Mouse (Mus musculus): ENCODE measurements around the gene Nfkbiz. TPM values are rescaled to one million over a fixed set of nuclear protein-coding genes. Genes with fewer than 3 reads are reported as not detected.

Nfkbiz gene
- polyA plus RNA-seq, 1 experiment from 2014 or later: 16.0 TPM

DNA sequence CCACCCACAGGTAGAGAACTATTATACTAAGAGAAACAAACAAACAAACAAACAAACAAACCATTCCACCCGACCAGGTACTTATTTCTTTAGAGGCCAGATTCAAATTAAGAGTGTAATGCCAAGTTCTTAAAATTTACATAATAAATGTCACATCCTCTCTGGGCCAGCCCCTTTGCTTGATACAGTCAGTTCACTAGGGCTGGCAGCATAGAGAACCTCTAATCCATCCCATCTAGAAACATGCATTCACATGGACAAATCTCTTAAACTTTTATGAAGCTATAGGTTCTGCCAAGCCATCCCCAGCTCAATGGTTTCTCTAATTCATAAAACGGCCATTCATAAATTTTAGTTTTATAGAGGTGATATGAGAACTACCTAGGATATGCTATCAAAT, 1.5 kb downstream of the Nfkbiz start:
- H3K4me1 ChIP-seq (ENCODE audit: insufficient read depth, low read depth, low read length): peaks cover 3% of the 10 kb centered on the region; the same call in 1 of the 2 replicates
- no peaks in the 10 kb centered on the region for H3K36me3 ChIP-seq (ENCODE audit: insufficient read depth, low read length)
- no peak for TF ChIP-seq CTCF (IDR thresholded peaks at IDR 0.05)
- H3K4me3 ChIP-seq (ENCODE audit: low read depth, low read length): no peak overlapping the region
- H3K27me3 ChIP-seq (replicated peaks; ENCODE audit: insufficient read depth, low read length): no peaks in the 10 kb centered on the region
- no peak for DNase-seq (ENCODE audit: low spot score)
- 75% methylated on average over 2 of the region's 2 CpGs for WGBS
- no peak overlapping the region for H3K4me2 ChIP-seq (replicated peaks; ENCODE audit: low read depth, low read length)
- no peaks in the 10 kb centered on the region for H3K9me3 ChIP-seq (ENCODE audit: low read length)
- H3K9ac ChIP-seq (replicated peaks; ENCODE audit: low read depth): no peak overlapping the region
- no peak for ATAC-seq
- H3K27ac ChIP-seq (ENCODE audit: low read length): no peak overlapping the region

- Histone ChIP-seq H3K27me3 (replicated peaks; ENCODE audit: insufficient read depth, low read length) (no peaks in the 10 kb centered on the region), H3K27ac (ENCODE audit: low read length) (no peak overlapping the region), H3K9ac (replicated peaks; ENCODE audit: low read depth) (no peak overlapping the region), H3K9me3 (ENCODE audit: low read length) (no peaks in the 10 kb centered on the region), H3K36me3 (ENCODE audit: insufficient read depth, low read length) (no peaks in the 10 kb centered on the region), H3K4me1 (ENCODE audit: insufficient read depth, low read depth, low read length) (peaks cover 3% of the 10 kb centered on the region; the same call in 1 of the 2 replicates), H3K4me2 (replicated peaks; ENCODE audit: low read depth, low read length) (no peak overlapping the region), H3K4me3 (ENCODE audit: low read depth, low read length) (no peak overlapping the region)
- ATAC-seq (no peak), DNase-seq (ENCODE audit: low spot score) (peak; percentile 10)
- TF ChIP-seq EP300 (IDR thresholded peaks at IDR 0.05): no peak
- no peak for TF ChIP-seq CTCF (IDR thresholded peaks at IDR 0.05)
Observed at GRCm38 (mm10) chr16:55835798-55836197, 2.9 kb downstream of the Nfkbiz start.

DNA sequence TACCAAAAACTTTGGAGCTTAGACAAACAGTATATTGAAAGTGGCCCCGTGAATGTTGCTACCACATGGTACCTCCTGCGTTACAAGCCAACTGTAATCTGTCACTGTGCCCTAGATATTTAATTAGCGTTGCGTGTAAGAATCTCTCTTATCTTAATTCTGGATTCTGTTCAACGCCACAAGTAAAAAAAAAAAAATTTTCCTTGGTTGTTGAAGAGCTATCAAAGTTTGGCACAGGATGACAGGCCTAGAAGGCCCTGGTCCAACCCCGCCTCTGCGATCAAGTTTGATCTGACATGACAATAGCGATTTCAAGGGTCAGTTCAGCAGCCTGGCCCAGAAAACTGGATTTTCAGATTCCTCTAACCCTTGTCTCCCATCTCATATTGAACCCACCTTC, 6.1 kb downstream of the Nfkbiz start:
- Histone ChIP-seq H3K4me2 (replicated peaks; ENCODE audit: low read depth, low read length) (no peak overlapping the region), H3K27ac (ENCODE audit: low read length) (no peak overlapping the region), H3K4me3 (ENCODE audit: low read depth, low read length) (no peak overlapping the region), H3K9me3 (ENCODE audit: low read length) (no peaks in the 10 kb centered on the region), H3K27me3 (replicated peaks; ENCODE audit: insufficient read depth, low read length) (no peaks in the 10 kb centered on the region), H3K4me1 (ENCODE audit: insufficient read depth, low read depth, low read length) (no peaks in the 10 kb centered on the region), H3K36me3 (ENCODE audit: insufficient read depth, low read length) (no peaks in the 10 kb centered on the region), H3K9ac (replicated peaks; ENCODE audit: low read depth) (no peak overlapping the region)
- ATAC-seq (no peak), DNase-seq (ENCODE audit: low spot score) (peak; percentile 4)
- TF ChIP-seq CTCF (IDR thresholded peaks at IDR 0.05) (no peak), EP300 (IDR thresholded peaks at IDR 0.05) (no peak)
- WGBS: 57% methylated on average over 8 of the region's 8 CpGs

DNA sequence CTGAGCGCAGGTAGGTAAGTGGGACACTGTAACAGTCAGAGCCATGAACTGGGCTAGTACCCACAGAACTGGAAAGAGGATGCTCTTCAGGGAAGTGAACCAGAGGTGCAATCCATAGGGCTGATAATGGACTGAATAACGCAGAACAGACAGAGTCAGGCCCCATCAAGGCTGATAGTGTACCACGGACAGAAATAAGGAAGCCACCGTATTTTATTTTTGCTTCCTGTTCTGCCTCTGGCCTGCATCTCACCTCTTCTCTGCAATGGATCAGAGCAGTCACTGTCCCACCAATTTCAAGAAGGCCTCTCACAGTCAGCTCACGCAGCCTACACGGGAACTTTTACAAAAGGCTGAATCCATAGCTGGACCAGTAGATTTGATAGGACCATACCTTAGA, 6.7 kb downstream of the Nfkbiz start:
- H3K4me3 ChIP-seq (ENCODE audit: low read depth, low read length): no peak overlapping the region
- ATAC-seq: no peak
- no peak overlapping the region for H3K27ac ChIP-seq (ENCODE audit: low read length)
- no peak for DNase-seq (ENCODE audit: low spot score)
- H3K4me2 ChIP-seq (replicated peaks; ENCODE audit: low read depth, low read length): no peak overlapping the region
- H3K27me3 ChIP-seq (replicated peaks; ENCODE audit: insufficient read depth, low read length): no peaks in the 10 kb centered on the region
- no peaks in the 10 kb centered on the region for H3K9me3 ChIP-seq (ENCODE audit: low read length)
- WGBS: 94% methylated on average over 6 of the region's 6 CpGs
- no peak overlapping the region for H3K9ac ChIP-seq (replicated peaks; ENCODE audit: low read depth)
- H3K36me3 ChIP-seq (ENCODE audit: insufficient read depth, low read length): no peaks in the 10 kb centered on the region
- no peaks in the 10 kb centered on the region for H3K4me1 ChIP-seq (ENCODE audit: insufficient read depth, low read depth, low read length)
- no peak for TF ChIP-seq CTCF (IDR thresholded peaks at IDR 0.05)
- TF ChIP-seq EP300 (IDR thresholded peaks at IDR 0.05): no peak

GRCm38 (mm10) chr16:55831451-55831850, 7.2 kb downstream of the Nfkbiz start:
- no peak for TF ChIP-seq CTCF (IDR thresholded peaks at IDR 0.05)
- TF ChIP-seq EP300 (IDR thresholded peaks at IDR 0.05): no peak
- Histone ChIP-seq H3K4me1 (ENCODE audit: insufficient read depth, low read depth, low read length) (no peaks in the 10 kb centered on the region), H3K36me3 (ENCODE audit: insufficient read depth, low read length) (no peaks in the 10 kb centered on the region), H3K27me3 (replicated peaks; ENCODE audit: insufficient read depth, low read length) (no peaks in the 10 kb centered on the region), H3K9me3 (ENCODE audit: low read length) (no peaks in the 10 kb centered on the region), H3K4me3 (ENCODE audit: low read depth, low read length) (no peak overlapping the region), H3K4me2 (replicated peaks; ENCODE audit: low read depth, low read length) (no peak overlapping the region), H3K27ac (ENCODE audit: low read length) (no peak overlapping the region), H3K9ac (replicated peaks; ENCODE audit: low read depth) (no peak overlapping the region)
- 97% methylated on average over 1 of the region's 1 CpGs for WGBS
- no peak for ATAC-seq
- no peak for DNase-seq (ENCODE audit: low spot score)

- H3K4me2 ChIP-seq (replicated peaks; ENCODE audit: low read depth, low read length): peak overlapping the region; percentile 54; the same call in 1 of the 2 replicates
- H3K9ac ChIP-seq (replicated peaks; ENCODE audit: low read depth): no peak overlapping the region
- no peaks in the 10 kb centered on the region for H3K9me3 ChIP-seq (ENCODE audit: low read length)
- WGBS: 51% methylated on average over 11 of the region's 11 CpGs
- H3K36me3 ChIP-seq (ENCODE audit: insufficient read depth, low read length): peaks cover 4% of the 10 kb centered on the region; the same call in 1 of the 2 replicates
- H3K4me1 ChIP-seq (ENCODE audit: insufficient read depth, low read depth, low read length): peaks cover 5% of the 10 kb centered on the region; the same call in 1 of the 2 replicates
- no peak overlapping the region for H3K4me3 ChIP-seq (ENCODE audit: low read depth, low read length)
- TF ChIP-seq CTCF (IDR thresholded peaks at IDR 0.05) (peak; percentile 70), EP300 (IDR thresholded peaks at IDR 0.05) (no peak)
- ATAC-seq (peak; percentile 10), DNase-seq (ENCODE audit: low spot score) (peak; percentile 87)
- H3K27me3 ChIP-seq (replicated peaks; ENCODE audit: insufficient read depth, low read length): no peaks in the 10 kb centered on the region
- H3K27ac ChIP-seq (ENCODE audit: low read length): peak overlapping the region; percentile 43
Observed at GRCm38 (mm10) chr16:55823398-55824155, 15.1 kb downstream of the Nfkbiz start.
